In genomic region chr6:125218963-125219362, GRCm38 (mm10) we compare ENCODE assay signal across 9 mouse cellular contexts. TPM values are rescaled to one million over a fixed set of nuclear protein-coding genes. Genes with fewer than 3 reads are reported as not detected.
DNase-seq lines count a peak whose midpoint lies in the region; ATAC-seq and TF ChIP-seq lines count a peak whose summit lies in the region.
"Had no signal": no experiment of that assay in that cellular context is flagged by ENCODE, and none has a peak within 500 bp of the region (broad histone marks: within the 10 kb centered on the region; RNA-seq: fewer than 3 reads in every experiment).

No protein-coding gene starts in this region.

- no peak for TF ChIP-seq EP300 in liver, postnatal 0 days (IDR thresholded peaks at IDR 0.05; ENCODE audit: low read depth)

- peak; percentile 58 for DNase-seq in liver
- DNase-seq in MN1 (ENCODE audit: low spot score), result peak; percentile 69
- DNase-seq in cerebellum, adult 9-10 months, result peak; percentile 79
- DNase-seq in heart, postnatal 4 days, result peak; percentile 76
- peak; percentile 58 for DNase-seq in liver, postnatal 0 days
- peak; percentile 38 for DNase-seq in right cerebral cortex, postnatal 25 days

- H3K4me3 ChIP-seq in liver, embryonic 12.5 days, result no peak overlapping the region
- H3K4me3 ChIP-seq in liver, postnatal 0 days (ENCODE audit: low read depth, low read length), result no peak overlapping the region
- H3K4me3 ChIP-seq: heart, embryonic 15.5 days had no signal

- no peak for ATAC-seq in liver, embryonic 12.5 days
- ATAC-seq in liver, postnatal 0 days, result no peak
- no peak for ATAC-seq in megakaryocyte-erythroid progenitor cell, adult 5-6 weeks (replicated peaks; ENCODE audit: low FRiP score, low TSS enrichment, poor library complexity, severe bottlenecking)

- 77% methylated on average over 4 of the region's 4 CpGs for WGBS in liver, embryonic 12.5 days (ENCODE audit: insufficient replicate concordance)
- WGBS in liver, postnatal 0 days (ENCODE audit: insufficient replicate concordance), result 76% methylated on average over 4 of the region's 4 CpGs

- no peaks in the 10 kb centered on the region for H3K9me3 ChIP-seq in liver, embryonic 12.5 days (replicated peaks)
- no peaks in the 10 kb centered on the region for H3K9me3 ChIP-seq in liver, postnatal 0 days (ENCODE audit: low read length)
- H3K9me3 ChIP-seq: heart, embryonic 15.5 days had no signal

- peaks cover 2% of the 10 kb centered on the region for H3K27me3 ChIP-seq in liver, embryonic 12.5 days (replicated peaks)
- peaks cover 1% of the 10 kb centered on the region for H3K27me3 ChIP-seq in liver, postnatal 0 days (ENCODE audit: insufficient read depth, low read length)
- H3K27me3 ChIP-seq: heart, embryonic 15.5 days had no signal

- no peak overlapping the region for H3K9ac ChIP-seq in liver, embryonic 12.5 days
- no peak overlapping the region for H3K9ac ChIP-seq in liver, postnatal 0 days (replicated peaks)
- H3K9ac ChIP-seq: heart, embryonic 15.5 days had no signal

- TF ChIP-seq CTCF in liver, postnatal 0 days (IDR thresholded peaks at IDR 0.05; ENCODE audit: low read depth), result peak; percentile 92

- H3K4me2 ChIP-seq in liver, embryonic 12.5 days, result no peak overlapping the region
- H3K4me2 ChIP-seq in liver, postnatal 0 days (ENCODE audit: low read depth, low read length), result no peak overlapping the region
- H3K4me2 ChIP-seq: heart, embryonic 15.5 days had no signal

- H3K36me3 ChIP-seq in liver, embryonic 12.5 days, result peaks cover 23% of the 10 kb centered on the region
- peaks cover 36% of the 10 kb centered on the region for H3K36me3 ChIP-seq in liver, postnatal 0 days (replicated peaks; ENCODE audit: insufficient read depth, low read length)
- H3K36me3 ChIP-seq: heart, embryonic 15.5 days had no signal

- H3K27ac ChIP-seq in liver, embryonic 12.5 days, result no peak overlapping the region
- no peak overlapping the region for H3K27ac ChIP-seq in liver, postnatal 0 days (ENCODE audit: low read depth)
- H3K27ac ChIP-seq: heart, embryonic 15.5 days had no signal

- H3K4me1 ChIP-seq in liver, embryonic 12.5 days, result peaks cover 12% of the 10 kb centered on the region
- peaks cover 13% of the 10 kb centered on the region for H3K4me1 ChIP-seq in liver, postnatal 0 days (ENCODE audit: insufficient read depth)

RNA-seq across cellular contexts. Expression of gene Vamp1, which starts 3.6 kb away (rescaled TPM):
- 2.3 and 2.6 TPM in 2 replicates for polyA plus RNA-seq in liver, embryonic 12.5 days (2016; fragmentation: Nextera tagmentation; extraction: Ambion mirVana)
- total RNA-seq in heart, postnatal 4 days (2021), result 1 to 10 TPM; 7.3 to 8.8 TPM
- polyA plus RNA-seq in liver, postnatal 0 days (2015; fragmentation: Nextera tagmentation; extraction: Ambion mirVana), result 1.4 and 1.7 TPM in 2 replicates
- 14.9 and 25.5 TPM in 2 replicates for total RNA-seq in megakaryocyte-erythroid progenitor cell, adult 5-6 weeks (2014; fragmentation: Nextera tagmentation)
- total RNA-seq in megakaryocyte-erythroid progenitor cell, adult 5-6 weeks (2017), result 2.3 and 4.9 TPM in 2 replicates

RNA-seq across cellular contexts. Expression of gene Tapbpl, which starts 12.7 kb away (rescaled TPM):
- polyA plus RNA-seq in liver, embryonic 12.5 days (2016; fragmentation: Nextera tagmentation; extraction: Ambion mirVana), result 3.8 and 4.0 TPM in 2 replicates
- total RNA-seq in heart, postnatal 4 days (2021), result 1 to 10 TPM; 3.3 to 3.6 TPM
- polyA plus RNA-seq in liver, postnatal 0 days (2015; fragmentation: Nextera tagmentation; extraction: Ambion mirVana), result 14.4 and 14.7 TPM in 2 replicates
- 2.0 and 3.6 TPM in 2 replicates for total RNA-seq in megakaryocyte-erythroid progenitor cell, adult 5-6 weeks (2014; fragmentation: Nextera tagmentation)
- 4.8 and 8.6 TPM in 2 replicates for total RNA-seq in megakaryocyte-erythroid progenitor cell, adult 5-6 weeks (2017)

RNA-seq across cellular contexts. Expression of gene Cd27, which starts 17.8 kb away (rescaled TPM):
- polyA plus RNA-seq in liver, embryonic 12.5 days (2016; fragmentation: Nextera tagmentation; extraction: Ambion mirVana), result 2.6 and 3.2 TPM in 2 replicates
- under 1 TPM; 0.38 to 0.41 TPM for total RNA-seq in heart, postnatal 4 days (2021)
- 1.1 and 2.3 TPM in 2 replicates for polyA plus RNA-seq in liver, postnatal 0 days (2015; fragmentation: Nextera tagmentation; extraction: Ambion mirVana)
- total RNA-seq in megakaryocyte-erythroid progenitor cell, adult 5-6 weeks (2014; fragmentation: Nextera tagmentation), result 8.0 and 9.4 TPM in 2 replicates
- 6.6 and 14.3 TPM in 2 replicates for total RNA-seq in megakaryocyte-erythroid progenitor cell, adult 5-6 weeks (2017)

RNA-seq across cellular contexts. Expression of gene Mrpl51, which starts 27.4 kb away (rescaled TPM):
- 211 and 222 TPM in 2 replicates for polyA plus RNA-seq in liver, embryonic 12.5 days (2016; fragmentation: Nextera tagmentation; extraction: Ambion mirVana)
- 100 to 1,000 TPM; 248 to 271 TPM for total RNA-seq in heart, postnatal 4 days (2021)
- 210 and 215 TPM in 2 replicates for polyA plus RNA-seq in liver, postnatal 0 days (2015; fragmentation: Nextera tagmentation; extraction: Ambion mirVana)
- 163 and 194 TPM in 2 replicates for total RNA-seq in megakaryocyte-erythroid progenitor cell, adult 5-6 weeks (2014; fragmentation: Nextera tagmentation)
- 120 and 151 TPM in 2 replicates for total RNA-seq in megakaryocyte-erythroid progenitor cell, adult 5-6 weeks (2017)

RNA-seq across cellular contexts. Expression of gene Ncapd2, which starts 27.5 kb away (rescaled TPM):
- polyA plus RNA-seq in liver, embryonic 12.5 days (2016; fragmentation: Nextera tagmentation; extraction: Ambion mirVana), result 132 and 138 TPM in 2 replicates
- total RNA-seq in heart, postnatal 4 days (2021), result 100 to 1,000 TPM; 101 to 111 TPM
- polyA plus RNA-seq in liver, postnatal 0 days (2015; fragmentation: Nextera tagmentation; extraction: Ambion mirVana), result 33.5 and 39.1 TPM in 2 replicates
- total RNA-seq in megakaryocyte-erythroid progenitor cell, adult 5-6 weeks (2014; fragmentation: Nextera tagmentation), result 285 and 384 TPM in 2 replicates
- total RNA-seq in megakaryocyte-erythroid progenitor cell, adult 5-6 weeks (2017), result 186 and 262 TPM in 2 replicates

Comparison
In these comparisons a context has a peak if more than half of its experiments do, and no peak if none do; other contexts are left out.
1. RNA of gene Cd27, which starts 17.8 kb away (total RNA-seq): 6.6 to 14.3 TPM in megakaryocyte-erythroid progenitor cell, adult 5-6 weeks; 0.38 to 0.41 TPM in heart, postnatal 4 days; every median in the first group is over 4 times any median in the second.
2. Peak in every context shown above with its lines, with median percentiles within 50 percentile points of each other: DNase-seq.